Mouse (Mus musculus): ENCODE data around the gene Prkn.

Prkn gene

GRCm38 (mm10) chr17:11270179-11270578 lies 430.0 kb downstream of the Prkn start:
- no peak for DNase-seq (ENCODE audit: low read depth, low spot score)

- no peak for DNase-seq (ENCODE audit: low read depth, low spot score)
These were observed 431.7 kb downstream of the Prkn start for GRCm38 (mm10) chr17:11271876-11272275.

GRCm38 (mm10) chr17:11284246-11284645 lies 444.1 kb downstream of the Prkn start:
- DNase-seq (ENCODE audit: low read depth, low spot score) = no peak

GRCm38 (mm10) chr17:11290183-11290582 lies 450.0 kb downstream of the Prkn start:
- DNase-seq (ENCODE audit: low read depth, low spot score) = no peak

- no peak for DNase-seq (ENCODE audit: low read depth, low spot score)
These were observed 462.9 kb downstream of the Prkn start for GRCm38 (mm10) chr17:11303116-11303515.

- no peak for DNase-seq (ENCODE audit: low read depth, low spot score)
These were observed 469.7 kb downstream of the Prkn start for GRCm38 (mm10) chr17:11309843-11310242.

- no peak for DNase-seq (ENCODE audit: low read depth, low spot score)
These were observed 474.0 kb downstream of the Prkn start for GRCm38 (mm10) chr17:11314163-11314562.

GRCm38 (mm10) chr17:11315675-11316074 lies 475.5 kb downstream of the Prkn start:
- no peak for DNase-seq (ENCODE audit: low read depth, low spot score)

GRCm38 (mm10) chr17:11318946-11319345 lies 478.8 kb downstream of the Prkn start:
- DNase-seq (ENCODE audit: low read depth, low spot score) = no peak

- DNase-seq (ENCODE audit: low read depth, low spot score) = no peak
These were observed 479.6 kb downstream of the Prkn start for GRCm38 (mm10) chr17:11319666-11320360.

GRCm38 (mm10) chr17:11332081-11332480 lies 491.9 kb downstream of the Prkn start:
- no peak for DNase-seq (ENCODE audit: low read depth, low spot score)

GRCm38 (mm10) chr17:11333741-11334140 lies 493.6 kb downstream of the Prkn start:
- DNase-seq (ENCODE audit: low read depth, low spot score) = no peak

- no peak for DNase-seq (ENCODE audit: low read depth, low spot score)
These were observed 496.0 kb downstream of the Prkn start for GRCm38 (mm10) chr17:11336156-11336555.

- no peak for DNase-seq (ENCODE audit: low read depth, low spot score)
These were observed 500.2 kb downstream of the Prkn start for GRCm38 (mm10) chr17:11340368-11340767.

- DNase-seq (ENCODE audit: low read depth, low spot score) = no peak
These were observed 506.1 kb downstream of the Prkn start for GRCm38 (mm10) chr17:11346310-11346709.

- DNase-seq (ENCODE audit: low read depth, low spot score) = no peak
These were observed 512.8 kb downstream of the Prkn start for GRCm38 (mm10) chr17:11352778-11353552.

GRCm38 (mm10) chr17:11353553-11353945 lies 513.4 kb downstream of the Prkn start:
- no peak for DNase-seq (ENCODE audit: low read depth, low spot score)

GRCm38 (mm10) chr17:11354348-11354747 lies 514.2 kb downstream of the Prkn start:
- no peak for DNase-seq (ENCODE audit: low read depth, low spot score)

GRCm38 (mm10) chr17:11375461-11375860 lies 535.3 kb downstream of the Prkn start:
- DNase-seq (ENCODE audit: low read depth, low spot score) = no peak

- no peak for DNase-seq (ENCODE audit: low read depth, low spot score)
These were observed 543.3 kb downstream of the Prkn start for GRCm38 (mm10) chr17:11383364-11383962.

GRCm38 (mm10) chr17:11385246-11385645 lies 545.1 kb downstream of the Prkn start:
- no peak for DNase-seq (ENCODE audit: low read depth, low spot score)

- DNase-seq (ENCODE audit: low read depth, low spot score) = no peak
These were observed 552.6 kb downstream of the Prkn start for GRCm38 (mm10) chr17:11392622-11393294.

Data from brain, embryonic 18.5 days (tissue).